Mouse (Mus musculus): ENCODE measurements at regions not wholly inside any gene's neighbourhood (a gene's known extent, or its start where the extent isn't known, plus 50 kb on each side); places are given as distances from the start of the nearest gene placed in this dataset.

- TF ChIP-seq CTCF (IDR thresholded peaks at IDR 0.05) (no peak), EP300 (IDR thresholded peaks at IDR 0.05) (no peak)
Observed at GRCm38 (mm10) chrX:164840393-164840792, 139.8 kb downstream of the Mospd2 start.
